Mouse (Mus musculus) liver, embryonic 13.5 days (tissue): ENCODE measurements around the gene Wfdc2. TPM values are rescaled to one million over a fixed set of nuclear protein-coding genes. Genes with fewer than 3 reads are reported as not detected.

ENCODE experiments used
- ATAC-seq: fragments of 200-750 bp; cut with Nextera tagmentation; 2 replicates; pipeline ENCODE4 v1.8.0; 2017; ENCODE audit warnings: low read depth, mild to moderate bottlenecking, moderate number of reproducible peaks, moderate library complexity
- DNase-seq: peaks from one replicate; pipeline ENCODE4 v3.0.0; 2022
- H3K27ac ChIP-seq: fragments of 300-500 bp; sonication (generic); 2 replicates; pipeline ENCODE4 v1.5.1; 2015; ENCODE audit warnings: moderate library complexity, mild to moderate bottlenecking, inconsistent platforms
- H3K27me3 ChIP-seq: fragments of 300-500 bp; sonication (generic); 2 replicates; pipeline ENCODE4 v1.6.1; 2015; ENCODE audit warnings: mild to moderate bottlenecking, inconsistent platforms
- H3K36me3 ChIP-seq: fragments of 300-500 bp; sonication (generic); 2 replicates; pipeline ENCODE4 v1.6.1; 2015; ENCODE audit warnings: mild to moderate bottlenecking, inconsistent platforms
- H3K4me1 ChIP-seq: fragments of 300-500 bp; sonication (generic); replicated peaks from 2 replicates; pipeline ENCODE4 v1.6.1; 2015; ENCODE audit warnings: inconsistent platforms
- H3K4me2 ChIP-seq: fragments of 300-500 bp; sonication (generic); 2 replicates; pipeline ENCODE4 v1.6.1; 2015; ENCODE audit warnings: inconsistent platforms, mild to moderate bottlenecking, moderate library complexity
- H3K4me3 ChIP-seq: fragments of 300-500 bp; sonication (generic); replicated peaks from 2 replicates; pipeline ENCODE4 v1.5.1; 2015; ENCODE audit warnings: mild to moderate bottlenecking, inconsistent platforms
- H3K9ac ChIP-seq: fragments of 300-500 bp; sonication (generic); 2 replicates; pipeline ENCODE4 v1.6.1; 2015; ENCODE audit warnings: mild to moderate bottlenecking, inconsistent platforms
- H3K9me3 ChIP-seq: fragments of 300-500 bp; sonication (generic); replicated peaks from 2 replicates; pipeline ENCODE4 v1.6.1; 2016; ENCODE audit warnings: inconsistent platforms
- WGBS: fragments of 180-500 bp; shearing (Covaris S2); methylation state at CpG from one replicate; pipeline ENCODE4 v1.1.7; 2015; ENCODE audit not compliant: insufficient replicate concordance; 5-methylcytosine and 5-hydroxymethylcytosine counted together
- polyA plus RNA-seq: library from polyadenylated mRNA; unstranded; fragments of >200 nt; fragmentation: Nextera tagmentation; extraction: Ambion mirVana; gene quantifications from 2 replicates; pipeline ENCODE4 v1.2.1, GENCODE M21; 2015

Wfdc2 gene
- polyA plus RNA-seq, 1 experiment from 2014 or later, result 1.2 TPM

GRCm38 (mm10) chr2:164549338-164549737 lies 12.9 kb upstream of the Wfdc2 start:
- 27% methylated on average over 4 of the region's 4 CpGs for WGBS
- H3K9me3 ChIP-seq, result no peaks in the 10 kb centered on the region
- no peak for ATAC-seq

GRCm38 (mm10) chr2:164549963-164550894 lies 12.0 kb upstream of the Wfdc2 start:
- no peaks in the 10 kb centered on the region for H3K36me3 ChIP-seq
- no peak overlapping the region for H3K4me2 ChIP-seq
- H3K9ac ChIP-seq, result no peak overlapping the region
- DNase-seq (no peak), ATAC-seq (no peak)
- H3K27me3 ChIP-seq, result peaks cover 17% of the 10 kb centered on the region
- H3K4me3 ChIP-seq, result no peak overlapping the region
- no peak overlapping the region for H3K27ac ChIP-seq
- H3K9me3 ChIP-seq, result no peaks in the 10 kb centered on the region
- H3K4me1 ChIP-seq, result no peaks in the 10 kb centered on the region
- 24% methylated on average over 10 of the region's 10 CpGs for WGBS

More at GRCm38 (mm10) chr2:164549338-164549737, 12.9 kb upstream of the Wfdc2 start:
- Histone ChIP-seq H3K9ac (no peak overlapping the region), H3K27ac (no peak overlapping the region), H3K4me2 (no peak overlapping the region), H3K36me3 (no peaks in the 10 kb centered on the region), H3K27me3 (peaks cover 17% of the 10 kb centered on the region), H3K4me1 (no peaks in the 10 kb centered on the region), H3K4me3 (no peak overlapping the region)
- no peak for DNase-seq

- H3K4me2 ChIP-seq, result no peak overlapping the region
- DNase-seq (no peak), ATAC-seq (no peak)
- H3K27me3 ChIP-seq, result peaks cover 17% of the 10 kb centered on the region
- no peaks in the 10 kb centered on the region for H3K4me1 ChIP-seq
- no peaks in the 10 kb centered on the region for H3K9me3 ChIP-seq
- WGBS, result 16% methylated on average over 2 of the region's 2 CpGs
- no peak overlapping the region for H3K9ac ChIP-seq
- H3K27ac ChIP-seq, result no peak overlapping the region
- no peak overlapping the region for H3K4me3 ChIP-seq
- no peaks in the 10 kb centered on the region for H3K36me3 ChIP-seq
These were observed 11.3 kb upstream of the Wfdc2 start for GRCm38 (mm10) chr2:164550895-164551269.

- DNase-seq, result no peak
- Histone ChIP-seq H3K36me3 (no peaks in the 10 kb centered on the region), H3K9me3 (no peaks in the 10 kb centered on the region), H3K4me2 (no peak overlapping the region), H3K4me1 (no peaks in the 10 kb centered on the region), H3K9ac (no peak overlapping the region), H3K4me3 (no peak overlapping the region), H3K27ac (no peak overlapping the region), H3K27me3 (peaks cover 17% of the 10 kb centered on the region)
- 65% methylated on average over 9 of the region's 9 CpGs for WGBS
- no peak for ATAC-seq
These were observed 10.7 kb upstream of the Wfdc2 start for GRCm38 (mm10) chr2:164551502-164551901.

DNA sequence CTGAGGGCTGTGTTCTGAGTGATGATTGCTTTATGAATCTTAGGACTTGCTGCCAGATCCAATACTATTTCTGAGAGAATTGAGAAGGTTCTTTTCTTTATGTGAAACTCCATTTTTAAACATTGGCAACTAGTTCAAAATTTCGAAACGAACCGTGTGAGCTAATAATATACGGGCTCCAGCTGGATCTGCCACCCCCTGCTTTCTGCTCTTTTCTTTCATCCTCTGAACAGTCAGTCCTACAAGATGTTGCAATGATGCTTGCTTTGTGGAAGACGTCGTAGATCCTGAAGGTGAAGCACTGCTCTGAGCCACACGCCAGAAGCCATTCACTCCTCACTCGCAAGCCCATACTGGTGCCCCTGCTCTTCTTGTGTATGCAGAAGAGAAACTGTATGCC lies 3.8 kb upstream of the Wfdc2 start:
- H3K36me3 ChIP-seq, result no peaks in the 10 kb centered on the region
- no peak for ATAC-seq
- WGBS, result 72% methylated on average over 8 of the region's 8 CpGs

DNA sequence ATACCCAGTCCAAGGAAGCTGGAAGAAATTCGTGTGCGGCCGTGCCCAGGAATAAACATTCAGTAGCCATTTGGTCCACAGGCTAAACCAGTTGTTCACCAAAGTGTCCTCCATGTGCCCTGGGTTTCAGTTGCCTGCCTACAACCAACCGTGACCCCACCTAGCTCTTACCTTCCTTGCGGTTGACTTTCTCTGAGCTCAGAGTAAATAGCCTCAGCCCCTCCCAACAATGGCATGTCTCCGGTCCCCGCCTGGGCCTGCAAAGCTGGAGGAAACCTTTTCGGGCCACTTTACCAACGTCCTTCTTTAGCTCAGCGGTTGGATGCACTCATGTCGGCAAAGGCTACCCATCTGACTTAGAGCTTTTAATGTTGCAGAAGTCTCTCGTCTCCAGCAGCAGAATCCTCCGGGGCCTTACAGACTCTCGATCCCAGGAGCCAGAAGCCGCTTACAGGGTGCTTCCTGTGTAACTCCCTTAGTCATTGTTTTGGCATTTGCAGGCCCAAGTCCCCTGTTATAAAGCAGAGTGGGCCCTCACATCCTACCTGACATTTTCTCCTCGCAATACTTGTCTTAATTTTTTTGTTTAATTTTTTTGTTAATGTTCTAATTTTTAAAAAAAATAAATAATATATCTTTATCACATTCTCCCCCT lies 3.1 kb upstream of the Wfdc2 start:
- Histone ChIP-seq H3K27me3 (peaks cover 33% of the 10 kb centered on the region), H3K27ac (no peak overlapping the region), H3K9me3 (no peaks in the 10 kb centered on the region), H3K4me3 (no peak overlapping the region), H3K4me1 (no peaks in the 10 kb centered on the region), H3K4me2 (no peak overlapping the region), H3K9ac (no peak overlapping the region), H3K36me3 (no peaks in the 10 kb centered on the region)
- WGBS, result 20% methylated on average over 16 of the region's 16 CpGs
- no peak for DNase-seq
- no peak for ATAC-seq

More for the DNA sequence above, 3.8 kb upstream of the Wfdc2 start:
- Histone ChIP-seq H3K4me1 (no peaks in the 10 kb centered on the region), H3K4me2 (no peak overlapping the region), H3K27ac (no peak overlapping the region), H3K9ac (no peak overlapping the region), H3K4me3 (no peak overlapping the region), H3K9me3 (no peaks in the 10 kb centered on the region), H3K27me3 (peaks cover 26% of the 10 kb centered on the region)
- no peak for DNase-seq

GRCm38 (mm10) chr2:164560106-164560505 lies 2.1 kb upstream of the Wfdc2 start:
- Histone ChIP-seq H3K4me1 (no peaks in the 10 kb centered on the region), H3K4me3 (no peak overlapping the region), H3K9ac (no peak overlapping the region), H3K4me2 (no peak overlapping the region), H3K27ac (no peak overlapping the region), H3K36me3 (no peaks in the 10 kb centered on the region), H3K27me3 (peaks cover 43% of the 10 kb centered on the region), H3K9me3 (no peaks in the 10 kb centered on the region)
- 70% methylated on average over 8 of the region's 8 CpGs for WGBS
- DNase-seq (no peak), ATAC-seq (no peak)

DNA sequence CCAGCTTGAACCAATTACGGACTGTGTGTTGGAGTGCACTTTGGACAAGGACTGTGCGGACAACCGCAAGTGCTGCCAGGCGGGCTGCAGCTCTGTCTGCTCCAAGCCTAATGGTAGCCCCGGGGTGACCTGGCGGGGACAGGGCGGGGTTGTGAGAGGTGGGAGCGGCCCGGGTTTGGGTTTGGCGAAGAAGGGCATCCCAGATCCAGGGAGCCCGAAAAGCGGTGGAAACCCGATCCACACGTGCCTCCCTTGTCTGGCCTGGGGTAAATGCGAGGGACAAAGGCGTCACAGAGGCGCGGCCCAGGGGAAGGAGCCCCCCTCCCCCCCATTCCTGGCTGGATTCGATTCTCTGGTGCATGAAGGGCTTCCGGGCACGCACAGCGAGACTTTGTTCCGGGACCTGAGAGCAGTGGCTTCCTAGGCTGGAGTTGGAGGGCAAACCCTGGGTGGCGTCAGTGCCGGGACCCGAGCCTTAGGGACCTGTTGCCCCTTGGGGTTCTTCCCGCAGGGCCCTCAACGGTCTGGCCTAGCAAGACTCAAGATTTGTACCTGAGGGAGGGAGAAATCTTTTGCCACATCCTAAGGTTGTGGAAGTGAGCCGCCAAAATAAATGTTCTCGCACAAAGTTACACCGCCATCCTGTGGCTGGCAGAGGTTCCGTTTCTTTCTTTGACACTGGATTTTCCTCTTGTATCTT lies 1.3 kb downstream of the Wfdc2 start:
- peak overlapping the region; percentile 68 for H3K4me2 ChIP-seq
- peak overlapping the region; percentile 41 for H3K9ac ChIP-seq
- H3K4me1 ChIP-seq, result no peaks in the 10 kb centered on the region
- ATAC-seq (0 out of 2 replicates have a peak, but pooled peaks have one; percentile 18), DNase-seq (no peak)
- H3K27ac ChIP-seq, result no peak overlapping the region
- H3K27me3 ChIP-seq, result peaks cover 49% of the 10 kb centered on the region
- no peaks in the 10 kb centered on the region; the same call in 1 of the 2 replicates for H3K9me3 ChIP-seq
- peak overlapping the region; percentile 41 for H3K4me3 ChIP-seq
- H3K36me3 ChIP-seq, result no peaks in the 10 kb centered on the region
- 2% methylated on average over 32 of the region's 32 CpGs for WGBS

- Histone ChIP-seq H3K36me3 (no peaks in the 10 kb centered on the region), H3K27me3 (peaks cover 49% of the 10 kb centered on the region), H3K4me3 (no peak overlapping the region), H3K9ac (no peak overlapping the region), H3K4me2 (no peak overlapping the region), H3K9me3 (no peaks in the 10 kb centered on the region; the same call in 1 of the 2 replicates), H3K4me1 (no peaks in the 10 kb centered on the region), H3K27ac (no peak overlapping the region)
- DNase-seq, result no peak
- no peak for ATAC-seq
- 39% methylated on average over 5 of the region's 5 CpGs for WGBS
These were observed 2.1 kb downstream of the Wfdc2 start for GRCm38 (mm10) chr2:164564346-164564745.

DNA sequence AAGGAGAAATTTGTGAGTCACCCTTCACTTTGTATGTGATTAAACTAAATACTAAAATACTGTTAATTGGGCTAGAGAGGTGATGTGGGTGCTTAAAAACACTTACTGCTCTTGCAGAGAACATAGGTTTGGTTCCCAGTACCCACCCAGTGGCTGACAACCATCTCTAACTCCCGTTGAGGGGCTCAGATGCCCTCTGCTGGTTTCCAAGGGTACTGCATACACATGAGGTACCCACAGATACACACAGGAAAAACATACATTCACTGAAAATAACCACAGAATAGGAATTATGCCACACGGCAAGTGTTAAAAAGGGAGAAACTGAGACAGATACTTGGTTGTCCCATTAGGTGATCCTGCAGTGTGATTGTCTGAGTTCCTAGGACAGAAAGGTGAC lies 4.8 kb downstream of the Wfdc2 start:
- H3K4me1 ChIP-seq, result no peaks in the 10 kb centered on the region
- H3K36me3 ChIP-seq, result no peaks in the 10 kb centered on the region
- DNase-seq, result no peak
- 48% methylated on average over 2 of the region's 2 CpGs for WGBS
- H3K4me2 ChIP-seq, result no peak overlapping the region
- no peak overlapping the region for H3K4me3 ChIP-seq
- no peak overlapping the region for H3K27ac ChIP-seq
- H3K9ac ChIP-seq, result no peak overlapping the region
- H3K9me3 ChIP-seq, result no peaks in the 10 kb centered on the region; the same call in 1 of the 2 replicates
- no peak for ATAC-seq
- peaks cover 37% of the 10 kb centered on the region for H3K27me3 ChIP-seq

GRCm38 (mm10) chr2:164567460-164567859 lies 5.2 kb downstream of the Wfdc2 start:
- no peaks in the 10 kb centered on the region; the same call in 1 of the 2 replicates for H3K9me3 ChIP-seq
- no peak for DNase-seq
- 61% methylated on average over 5 of the region's 5 CpGs for WGBS
- H3K27me3 ChIP-seq, result peaks cover 32% of the 10 kb centered on the region
- no peak overlapping the region for H3K4me2 ChIP-seq
- H3K27ac ChIP-seq, result no peak overlapping the region
- H3K4me1 ChIP-seq, result no peaks in the 10 kb centered on the region
- no peak overlapping the region for H3K4me3 ChIP-seq
- no peaks in the 10 kb centered on the region for H3K36me3 ChIP-seq
- no peak for ATAC-seq
- no peak overlapping the region for H3K9ac ChIP-seq
